Mouse (Mus musculus): Measurements from ENCODE around the gene Gm45713. TPM values are rescaled to one million over a fixed set of nuclear protein-coding genes. Genes with fewer than 3 reads are reported as not detected.

The Gm45713 gene
- polyA plus RNA-seq, 1 experiment from 2014 or later = 0.22 TPM

DNA sequence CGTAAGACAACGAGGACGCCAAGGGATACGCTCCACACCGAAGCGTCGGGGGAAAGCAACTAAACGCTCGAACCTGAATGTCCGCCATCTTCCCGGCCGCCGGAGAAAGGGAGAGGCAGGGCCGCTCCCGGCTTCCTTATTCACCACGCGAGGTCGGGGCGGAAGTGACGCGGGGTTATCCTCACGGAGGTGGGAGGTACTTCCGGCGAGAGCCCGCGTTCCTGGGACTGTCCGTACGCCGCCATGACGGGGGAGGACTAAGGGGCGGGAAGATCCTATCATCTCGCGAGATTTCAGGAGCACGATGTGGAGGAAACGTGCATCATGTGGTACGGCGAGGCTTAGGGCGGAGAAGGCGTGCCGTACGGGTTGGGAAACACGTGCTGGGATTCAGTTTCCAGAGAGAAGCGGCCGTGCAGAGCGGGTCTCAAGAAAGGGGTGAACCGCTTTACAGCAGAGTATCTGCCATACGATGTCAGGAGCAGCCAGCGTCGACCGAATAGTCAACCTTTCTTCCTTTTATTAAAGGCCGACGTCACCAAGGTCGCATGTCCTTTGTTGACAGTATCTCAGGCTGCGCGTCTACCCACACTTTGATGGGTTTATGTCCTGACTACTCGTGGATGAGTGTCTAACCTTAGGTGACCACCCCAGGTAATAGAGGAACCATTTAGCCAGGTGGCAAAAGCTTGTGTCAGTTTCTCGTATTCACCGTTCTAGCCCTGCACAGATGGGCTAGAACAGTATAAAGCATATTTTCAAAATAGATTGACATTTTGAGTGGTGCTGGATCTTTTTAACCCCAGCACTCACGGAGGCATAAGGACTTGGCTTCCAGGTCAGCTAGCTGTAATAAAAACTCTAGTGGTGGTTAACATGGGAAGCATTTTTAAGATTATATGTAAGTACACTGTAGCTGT lies 11.5 kb downstream of the Gm45713 start, which contains the start of gene Rps11:
TSS of gene Rps11 (minus strand) at position 216 of the 920 bp plus-strand sequence.
- peak; percentile 87 for ATAC-seq (ENCODE audit: insufficient number of reproducible peaks, low FRiP score)
- H3K4me2 ChIP-seq = peak within 1 kb of the TSS; percentile 93
- H3K36me3 ChIP-seq = peaks cover 63% of the 10 kb centered on the region
- H3K9me3 ChIP-seq (replicated peaks) = no peaks in the 10 kb centered on the region
- H3K4me1 ChIP-seq (replicated peaks) = peaks cover 51% of the 10 kb centered on the region
- peak within 1 kb of the TSS; percentile 82 for H3K27ac ChIP-seq (ENCODE audit: poor library complexity, severe bottlenecking)
- H3K9ac ChIP-seq = peak within 1 kb of the TSS; percentile 98
- under 1% methylated on average over 59 of the region's 59 CpGs for WGBS
- peak within 1 kb of the TSS; percentile 92 for H3K4me3 ChIP-seq
- no peaks in the 10 kb centered on the region for H3K27me3 ChIP-seq (replicated peaks)

DNA sequence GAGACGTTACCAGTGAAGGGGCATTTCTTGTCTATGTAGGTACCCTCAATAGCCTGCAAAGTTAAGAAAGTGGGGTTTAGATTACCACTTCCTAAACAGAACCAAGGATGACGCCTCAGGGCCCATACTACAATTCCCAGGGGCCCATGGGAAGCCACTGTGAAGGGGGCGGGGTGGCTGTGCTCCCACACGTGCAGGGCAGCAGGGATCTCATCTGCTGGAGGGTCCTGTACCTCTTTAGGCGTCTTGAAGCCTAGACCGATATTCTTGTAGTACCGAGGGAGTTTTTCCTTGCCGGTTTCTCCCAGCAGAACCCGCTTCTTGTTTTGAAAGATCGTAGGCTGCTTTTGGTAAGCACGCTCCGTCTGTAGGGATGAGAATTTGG lies 12.9 kb downstream of the Gm45713 start:
- Histone ChIP-seq H3K9me3 (replicated peaks) (no peaks in the 10 kb centered on the region), H3K4me1 (replicated peaks) (peaks cover 53% of the 10 kb centered on the region), H3K27ac (ENCODE audit: poor library complexity, severe bottlenecking) (0 out of 2 replicates have a peak overlapping the region, but pooled peaks have one; percentile 82), H3K9ac (peak overlapping the region; percentile 98), H3K36me3 (peaks cover 73% of the 10 kb centered on the region), H3K27me3 (replicated peaks) (no peaks in the 10 kb centered on the region), H3K4me3 (peak overlapping the region; percentile 92), H3K4me2 (peak overlapping the region; percentile 93)
- 14% methylated on average over 12 of the region's 12 CpGs for WGBS
- ATAC-seq (ENCODE audit: insufficient number of reproducible peaks, low FRiP score) = no peak

DNA sequence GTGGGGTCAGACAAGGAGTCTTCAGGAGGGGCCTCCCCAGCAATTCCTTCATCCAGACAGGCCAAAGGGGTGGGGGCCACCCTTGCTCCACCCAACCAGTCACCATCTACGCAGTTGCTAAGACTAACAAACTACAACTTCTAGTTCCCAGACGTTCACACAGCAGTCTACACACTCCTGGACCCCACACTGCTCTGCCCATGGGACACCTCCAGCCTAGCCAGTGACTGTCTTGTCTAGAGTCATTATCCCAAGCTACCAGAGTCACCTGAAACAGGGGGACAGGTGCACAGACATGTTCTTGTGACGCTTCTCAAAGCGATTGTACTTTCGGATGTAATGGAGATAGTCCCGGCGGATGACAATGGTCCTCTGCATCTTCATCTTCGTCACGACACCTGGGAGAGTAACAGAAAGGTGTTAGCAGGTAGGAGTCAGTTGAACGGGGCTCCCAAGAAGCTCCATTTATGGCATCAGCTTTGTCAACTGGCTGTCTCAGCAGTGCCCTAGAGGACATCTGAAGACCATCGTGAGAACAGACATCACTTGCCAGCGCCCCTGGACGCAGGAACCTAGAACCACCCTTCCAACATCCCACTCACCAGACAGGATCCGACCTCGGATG lies 13.4 kb downstream of the Gm45713 start:
- peaks cover 58% of the 10 kb centered on the region for H3K4me1 ChIP-seq (replicated peaks)
- H3K4me3 ChIP-seq = peak overlapping the region; percentile 92
- H3K9ac ChIP-seq = peak overlapping the region; percentile 98
- no peak overlapping the region for H3K27ac ChIP-seq (ENCODE audit: poor library complexity, severe bottlenecking)
- H3K36me3 ChIP-seq = peaks cover 73% of the 10 kb centered on the region
- 79% methylated on average over 15 of the region's 15 CpGs for WGBS
- no peaks in the 10 kb centered on the region for H3K9me3 ChIP-seq (replicated peaks)
- H3K27me3 ChIP-seq (replicated peaks) = no peaks in the 10 kb centered on the region
- peak overlapping the region; percentile 93 for H3K4me2 ChIP-seq
- no peak for ATAC-seq (ENCODE audit: insufficient number of reproducible peaks, low FRiP score)

DNA sequence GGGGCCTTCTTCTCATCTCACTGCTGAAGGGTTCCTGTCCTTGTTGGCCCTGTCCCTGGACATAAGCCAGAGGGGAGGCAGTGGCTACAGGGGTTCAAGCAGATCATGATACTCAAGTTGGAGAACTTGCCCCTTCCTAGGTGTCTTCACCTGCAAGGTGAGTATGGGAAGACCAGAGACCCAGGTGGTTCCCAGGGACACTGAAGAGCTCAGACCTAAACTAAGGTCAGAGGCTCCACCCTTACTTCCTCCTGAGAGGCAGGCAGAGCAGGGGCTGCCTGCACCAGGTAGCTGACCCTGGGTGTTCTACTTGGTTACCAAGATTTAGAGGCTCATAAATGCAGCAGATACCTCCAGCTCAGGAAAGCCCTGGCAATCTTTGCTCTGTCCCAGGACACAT lies 14.1 kb downstream of the Gm45713 start:
- H3K27ac ChIP-seq (ENCODE audit: poor library complexity, severe bottlenecking) = peak overlapping the region; percentile 44; the same call in 1 of the 2 replicates
- no peaks in the 10 kb centered on the region for H3K27me3 ChIP-seq (replicated peaks)
- peak overlapping the region; percentile 29 for H3K9ac ChIP-seq
- no peak overlapping the region for H3K4me3 ChIP-seq
- no peaks in the 10 kb centered on the region for H3K9me3 ChIP-seq (replicated peaks)
- peaks cover 53% of the 10 kb centered on the region for H3K4me1 ChIP-seq (replicated peaks)
- H3K4me2 ChIP-seq = peak overlapping the region; percentile 14; the same call in 1 of the 2 replicates
- H3K36me3 ChIP-seq = peaks cover 67% of the 10 kb centered on the region
- no peak for ATAC-seq (ENCODE audit: insufficient number of reproducible peaks, low FRiP score)

DNA sequence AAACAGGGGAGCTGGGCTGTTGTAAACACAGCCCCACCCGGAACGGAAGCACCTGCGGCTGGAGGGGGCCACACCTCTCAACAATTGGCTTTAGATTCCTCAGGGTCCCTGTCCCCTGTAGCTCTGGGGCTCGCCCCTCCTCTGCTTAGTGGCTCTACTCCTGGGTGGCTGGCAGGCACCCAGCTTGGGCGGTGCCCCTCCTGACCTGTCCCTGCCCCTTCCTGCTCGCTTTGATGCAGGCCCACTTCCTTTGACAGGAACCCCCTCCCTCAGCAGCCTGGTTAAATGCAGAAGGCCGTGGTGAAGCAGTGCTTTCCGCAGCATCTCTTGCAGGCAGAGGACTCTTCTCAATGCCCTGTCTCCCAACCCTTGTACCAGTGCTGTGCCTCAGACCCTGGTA lies 14.6 kb downstream of the Gm45713 start:
- Histone ChIP-seq H3K9me3 (replicated peaks) (no peaks in the 10 kb centered on the region), H3K27me3 (replicated peaks) (no peaks in the 10 kb centered on the region), H3K4me2 (peak overlapping the region; percentile 14; the same call in 1 of the 2 replicates), H3K27ac (ENCODE audit: poor library complexity, severe bottlenecking) (peak overlapping the region; percentile 44), H3K9ac (peak overlapping the region; percentile 29), H3K36me3 (peaks cover 62% of the 10 kb centered on the region), H3K4me1 (replicated peaks) (peaks cover 48% of the 10 kb centered on the region), H3K4me3 (no peak overlapping the region)
- ATAC-seq (ENCODE audit: insufficient number of reproducible peaks, low FRiP score) = no peak
- 59% methylated on average over 8 of the region's 8 CpGs for WGBS

DNA sequence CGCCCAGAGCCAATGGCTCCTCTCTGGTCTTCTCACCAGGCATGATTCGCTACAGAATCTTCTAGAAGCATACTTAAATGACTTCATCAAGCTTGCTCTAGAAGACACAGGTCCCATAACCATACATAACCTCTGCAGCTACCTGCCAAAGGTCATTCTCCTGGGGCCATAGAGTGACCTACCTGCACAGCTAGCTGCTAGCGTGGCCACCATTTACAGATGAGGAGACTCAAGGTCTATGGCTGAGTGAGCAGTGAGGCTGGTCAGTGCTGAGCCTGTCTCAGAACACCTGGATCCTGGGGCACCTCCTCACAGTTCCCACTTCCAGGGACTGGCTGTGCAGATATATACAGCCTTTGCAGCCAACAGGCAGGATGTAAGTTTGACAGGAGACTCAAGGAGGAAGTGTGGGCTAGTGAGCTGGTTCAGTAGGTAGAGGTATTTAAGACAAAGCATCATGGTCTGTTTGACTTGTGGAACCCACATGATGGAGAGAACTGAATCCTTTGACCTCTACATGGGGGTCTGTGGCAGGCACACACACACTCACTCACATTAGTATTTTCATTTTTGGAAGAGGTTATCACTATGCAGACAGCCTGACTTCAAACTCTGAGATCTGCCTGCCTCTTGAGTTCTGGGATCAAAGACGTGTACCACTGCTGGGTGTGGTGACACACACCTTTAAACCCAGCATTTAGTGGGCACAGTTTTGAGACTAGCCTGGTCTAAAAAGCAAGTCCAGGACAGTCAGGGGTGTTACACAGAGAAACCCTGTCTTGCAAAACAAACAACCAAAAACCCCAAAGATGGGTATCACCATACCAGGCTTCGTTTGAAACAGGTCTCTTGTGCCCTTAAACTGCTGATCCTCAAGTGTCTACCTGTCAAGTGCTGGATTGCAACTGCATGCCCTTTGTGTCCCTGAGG lies 16.0 kb downstream of the Gm45713 start:
- Histone ChIP-seq H3K9ac (peak overlapping the region; percentile 29; the same call in 1 of the 2 replicates), H3K27me3 (replicated peaks) (no peaks in the 10 kb centered on the region), H3K9me3 (replicated peaks) (no peaks in the 10 kb centered on the region), H3K4me1 (replicated peaks) (peaks cover 45% of the 10 kb centered on the region), H3K4me3 (no peak overlapping the region), H3K36me3 (peaks cover 48% of the 10 kb centered on the region), H3K4me2 (no peak overlapping the region), H3K27ac (ENCODE audit: poor library complexity, severe bottlenecking) (no peak overlapping the region)
- 75% methylated on average over 5 of the region's 5 CpGs for WGBS
- no peak for ATAC-seq (ENCODE audit: insufficient number of reproducible peaks, low FRiP score)

DNA sequence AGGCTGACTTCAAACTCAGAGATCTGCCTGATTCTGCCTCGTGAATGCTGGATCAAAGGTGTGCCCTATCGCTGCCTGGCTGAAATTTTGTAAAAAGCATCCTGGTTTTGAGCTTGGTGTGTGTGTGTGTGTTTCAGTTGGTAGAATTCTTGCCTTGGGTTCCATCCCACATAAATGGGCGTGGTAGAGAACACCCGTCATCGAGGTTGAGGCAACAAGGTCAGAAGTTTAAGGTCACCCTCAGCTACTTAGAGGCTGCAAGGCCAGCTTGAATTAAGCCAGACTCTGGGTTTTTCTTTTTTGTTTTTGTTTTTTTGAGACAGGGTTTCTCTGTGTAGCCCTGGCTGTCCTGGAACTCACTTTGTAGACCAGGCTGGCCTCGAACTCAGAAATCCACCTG lies 17.7 kb downstream of the Gm45713 start:
- Histone ChIP-seq H3K27ac (ENCODE audit: poor library complexity, severe bottlenecking) (no peak overlapping the region), H3K4me3 (no peak overlapping the region), H3K9me3 (replicated peaks) (no peaks in the 10 kb centered on the region), H3K4me1 (replicated peaks) (peaks cover 47% of the 10 kb centered on the region), H3K27me3 (replicated peaks) (no peaks in the 10 kb centered on the region), H3K36me3 (peaks cover 47% of the 10 kb centered on the region), H3K4me2 (no peak overlapping the region), H3K9ac (no peak overlapping the region)
- ATAC-seq (ENCODE audit: insufficient number of reproducible peaks, low FRiP score) = no peak
- 86% methylated on average over 6 of the region's 6 CpGs for WGBS

DNA sequence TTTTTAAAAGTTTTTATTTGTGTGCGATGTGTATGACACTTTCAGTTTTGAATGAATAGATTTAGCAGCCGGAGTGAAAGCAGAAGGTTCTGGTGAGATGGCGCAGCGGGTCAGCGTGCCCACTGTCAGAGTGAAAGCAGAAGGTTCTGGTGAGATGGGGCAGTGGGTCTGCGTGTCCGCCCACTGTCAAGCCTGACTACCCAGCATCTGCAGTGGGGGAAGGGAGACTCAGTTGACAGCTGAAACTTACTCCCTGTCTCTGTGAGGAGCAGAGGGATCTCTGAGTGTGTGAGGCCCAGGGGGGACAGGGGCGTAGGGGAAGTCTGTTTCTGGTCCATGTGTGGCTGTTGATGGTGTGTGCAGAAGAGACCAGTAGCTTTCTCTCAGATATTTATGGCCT lies 18.5 kb downstream of the Gm45713 start:
- peak overlapping the region; percentile 2; the same call in 1 of the 2 replicates for H3K9ac ChIP-seq
- no peak overlapping the region for H3K4me3 ChIP-seq
- H3K9me3 ChIP-seq (replicated peaks) = no peaks in the 10 kb centered on the region
- peaks cover 40% of the 10 kb centered on the region for H3K36me3 ChIP-seq
- no peak overlapping the region for H3K4me2 ChIP-seq
- H3K27me3 ChIP-seq (replicated peaks) = no peaks in the 10 kb centered on the region
- peaks cover 45% of the 10 kb centered on the region for H3K4me1 ChIP-seq (replicated peaks)
- no peak overlapping the region for H3K27ac ChIP-seq (ENCODE audit: poor library complexity, severe bottlenecking)
- WGBS = 79% methylated on average over 8 of the region's 8 CpGs
- ATAC-seq (ENCODE audit: insufficient number of reproducible peaks, low FRiP score) = no peak

DNA sequence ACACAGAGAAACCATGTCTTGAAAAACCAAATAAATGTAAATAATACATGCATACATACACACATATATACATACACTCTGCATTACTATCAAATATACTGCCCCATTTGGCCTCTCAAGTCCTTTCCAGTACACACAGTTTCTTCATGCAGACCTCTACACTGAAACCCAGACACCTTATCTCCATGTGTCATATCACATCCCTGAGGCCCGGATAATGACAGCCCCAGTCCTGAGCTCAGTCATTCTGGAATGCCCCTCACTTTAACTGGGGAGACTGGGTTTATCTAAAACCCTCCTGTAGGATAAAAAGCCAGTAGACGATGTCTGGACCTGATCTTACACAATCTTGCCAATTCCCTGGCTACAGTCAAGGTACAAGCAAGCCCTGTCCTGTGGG lies 22.6 kb downstream of the Gm45713 start:
- H3K36me3 ChIP-seq = 0 out of 2 replicates have a peak, but pooled peaks cover 3% of the 10 kb centered on the region
- 21% methylated on average over 2 of the region's 2 CpGs for WGBS
- no peaks in the 10 kb centered on the region for H3K9me3 ChIP-seq (replicated peaks)
- H3K4me3 ChIP-seq = no peak overlapping the region
- no peak overlapping the region for H3K9ac ChIP-seq
- ATAC-seq (ENCODE audit: insufficient number of reproducible peaks, low FRiP score) = no peak
- peak overlapping the region; percentile 63 for H3K27ac ChIP-seq (ENCODE audit: poor library complexity, severe bottlenecking)
- H3K27me3 ChIP-seq (replicated peaks) = no peaks in the 10 kb centered on the region
- peaks cover 32% of the 10 kb centered on the region for H3K4me1 ChIP-seq (replicated peaks)
- no peak overlapping the region for H3K4me2 ChIP-seq

DNA sequence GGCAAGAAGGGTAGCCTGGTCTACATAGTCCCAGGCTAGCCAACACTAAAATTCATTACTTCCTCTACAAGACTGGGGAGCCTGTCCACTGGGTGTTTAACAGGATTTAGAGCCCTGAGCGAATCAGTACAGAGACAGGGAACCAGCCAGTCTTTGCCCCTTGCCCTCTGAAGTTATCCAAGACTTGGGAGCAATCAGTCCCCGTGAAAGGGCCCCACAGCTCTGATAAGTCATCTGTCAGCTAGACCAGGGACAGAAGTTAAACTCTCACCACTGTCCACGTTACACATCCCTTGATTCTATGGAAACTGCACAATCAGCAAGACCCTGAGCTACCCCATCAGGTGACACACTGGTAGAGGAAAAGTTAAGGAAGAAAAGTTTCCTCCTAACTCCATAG lies 23.5 kb downstream of the Gm45713 start:
- H3K9me3 ChIP-seq (replicated peaks) = no peaks in the 10 kb centered on the region
- 43% methylated on average over 3 of the region's 3 CpGs for WGBS
- ATAC-seq (ENCODE audit: insufficient number of reproducible peaks, low FRiP score) = no peak
- no peak overlapping the region for H3K4me3 ChIP-seq
- H3K36me3 ChIP-seq = no peaks in the 10 kb centered on the region
- no peak overlapping the region for H3K9ac ChIP-seq
- peaks cover 23% of the 10 kb centered on the region for H3K4me1 ChIP-seq (replicated peaks)
- no peak overlapping the region for H3K27ac ChIP-seq (ENCODE audit: poor library complexity, severe bottlenecking)
- H3K27me3 ChIP-seq (replicated peaks) = no peaks in the 10 kb centered on the region
- H3K4me2 ChIP-seq = no peak overlapping the region

All from heart, embryonic 12.5 days (tissue).